In genomic region chr6:142877221-142877620, GRCm38 (mm10) we compare ENCODE assay signal across 12 mouse cellular contexts.
DNase-seq lines count a peak whose midpoint lies in the region; ATAC-seq and TF ChIP-seq lines count a peak whose summit lies in the region.
"Had no signal": no experiment of that assay in that cellular context is flagged by ENCODE, and none has a peak within 500 bp of the region (broad histone marks: within the 10 kb centered on the region; RNA-seq: fewer than 3 reads in every experiment).

No protein-coding gene starts in this region.

- no peaks in the 10 kb centered on the region for H3K9me3 ChIP-seq in hindbrain, postnatal 0 days (ENCODE audit: low read length)
- no peaks in the 10 kb centered on the region for H3K9me3 ChIP-seq in neural tube, embryonic 15.5 days (replicated peaks)
- H3K9me3 ChIP-seq: liver, embryonic 15.5 days had no signal

- no peak for TF ChIP-seq CTCF in thymus, adult 2 months (IDR thresholded peaks at IDR 0.05; ENCODE audit: borderline replicate concordance, control insufficient read depth, extremely low read depth, insufficient read depth, low read length, poor library complexity)
- TF ChIP-seq CTCF in hindbrain, postnatal 0 days (IDR thresholded peaks at IDR 0.05; ENCODE audit: low read depth) = peak; percentile 22; the same call in 1 of the 2 replicates

- peak; percentile 52 for ATAC-seq in frontal cortex, adult (ENCODE audit: low TSS enrichment)
- peak; percentile 18; the same call in 1 of the 2 replicates for ATAC-seq in hindbrain, postnatal 0 days
- peak; percentile 22 for ATAC-seq in neural tube, embryonic 15.5 days (ENCODE audit: low FRiP score)

- 0 out of 2 replicates have a peak, but pooled peaks cover 3% of the 10 kb centered on the region for H3K36me3 ChIP-seq in thymus, adult 2 months (ENCODE audit: control insufficient read depth, insufficient read depth, low read length)
- no peaks in the 10 kb centered on the region for H3K36me3 ChIP-seq in hindbrain, postnatal 0 days (ENCODE audit: insufficient read depth, low read length)
- no peaks in the 10 kb centered on the region for H3K36me3 ChIP-seq in neural tube, embryonic 15.5 days
- H3K36me3 ChIP-seq: liver, embryonic 15.5 days had no signal

- H3K27me3 ChIP-seq in thymus, adult 2 months (ENCODE audit: control insufficient read depth, insufficient read depth, low read length) = no peaks in the 10 kb centered on the region
- H3K27me3 ChIP-seq in hindbrain, postnatal 0 days (ENCODE audit: insufficient read depth, low read length) = no peaks in the 10 kb centered on the region
- no peaks in the 10 kb centered on the region for H3K27me3 ChIP-seq in neural tube, embryonic 15.5 days (replicated peaks)
- H3K27me3 ChIP-seq: liver, embryonic 15.5 days had no signal

- no peak overlapping the region for H3K9ac ChIP-seq in hindbrain, postnatal 0 days (replicated peaks; ENCODE audit: low read length)
- H3K9ac ChIP-seq in neural tube, embryonic 15.5 days (replicated peaks) = no peak overlapping the region
- H3K9ac ChIP-seq: liver, embryonic 15.5 days had no signal

- no peak for DNase-seq in frontal cortex, postnatal 14 days (ENCODE audit: low spot score in 2 of 2)
- DNase-seq in thymus, adult 2 months = peak; percentile 30
- no peak for DNase-seq in thymus, postnatal 25 days
- DNase-seq in hindbrain, postnatal 0 days (ENCODE audit: low spot score) = peak; percentile 30
- DNase-seq in cerebellum, adult 11-12 months = no peak
- DNase-seq in right cerebral cortex, postnatal 14 days = no peak
- DNase-seq: adrenal gland, postnatal 10 days; B cell, adult 2 months; thymus, postnatal 4 days had no signal

- TF ChIP-seq POLR2A in thymus, adult 2 months (IDR thresholded peaks at IDR 0.05; ENCODE audit: control insufficient read depth, extremely low read depth, insufficient read depth, low read length, poor library complexity) = no peak

- no peak overlapping the region for H3K27ac ChIP-seq in thymus, adult 2 months (ENCODE audit: control insufficient read depth, insufficient read depth, low read length)
- peak overlapping the region; percentile 54; the same call in 1 of the 2 replicates for H3K27ac ChIP-seq in hindbrain, postnatal 0 days
- peak overlapping the region; percentile 64 for H3K27ac ChIP-seq in neural tube, embryonic 15.5 days (replicated peaks)
- H3K27ac ChIP-seq: liver, embryonic 15.5 days had no signal

- no peak overlapping the region for H3K4me3 ChIP-seq in thymus, adult 2 months (ENCODE audit: control insufficient read depth, insufficient read depth, low read length)
- no peak overlapping the region for H3K4me3 ChIP-seq in hindbrain, postnatal 0 days (ENCODE audit: low read length)
- no peak overlapping the region for H3K4me3 ChIP-seq in neural tube, embryonic 15.5 days (replicated peaks)
- H3K4me3 ChIP-seq: liver, embryonic 15.5 days had no signal

- peak overlapping the region; percentile 31; the same call in 1 of the 2 replicates for H3K4me2 ChIP-seq in hindbrain, postnatal 0 days (ENCODE audit: low read depth, low read length)
- peak overlapping the region; percentile 29; the same call in 1 of the 2 replicates for H3K4me2 ChIP-seq in neural tube, embryonic 15.5 days
- H3K4me2 ChIP-seq: liver, embryonic 15.5 days had no signal

- 60% methylated on average over 6 of the region's 6 CpGs for WGBS in thymus, adult 2 months
- 20% methylated on average over 6 of the region's 6 CpGs for WGBS in hindbrain, postnatal 0 days
- 17% methylated on average over 6 of the region's 6 CpGs for WGBS in neural tube, embryonic 15.5 days

- H3K4me1 ChIP-seq in thymus, adult 2 months (replicated peaks; ENCODE audit: control insufficient read depth, insufficient read depth, low read length) = peaks cover 40% of the 10 kb centered on the region
- H3K4me1 ChIP-seq in hindbrain, postnatal 0 days (ENCODE audit: insufficient read depth, low read length) = peaks cover 17% of the 10 kb centered on the region; the same call in 1 of the 2 replicates
- H3K4me1 ChIP-seq in neural tube, embryonic 15.5 days = peaks cover 46% of the 10 kb centered on the region

Comparison
In these comparisons a context has a peak if more than half of its experiments do, and no peak if none do; other contexts are left out.
1. DNase-seq: peak in thymus, adult 2 months (single experiment) and hindbrain, postnatal 0 days (single experiment); none in frontal cortex, postnatal 14 days (0 of 2), thymus, postnatal 25 days (single experiment), cerebellum, adult 11-12 months (single experiment) and right cerebral cortex, postnatal 14 days (single experiment).
2. Peak in every context shown above with its lines, with median percentiles within 50 percentile points of each other: ATAC-seq.